Mouse (Mus musculus): ENCODE measurements around the gene Macf1.

DNA sequence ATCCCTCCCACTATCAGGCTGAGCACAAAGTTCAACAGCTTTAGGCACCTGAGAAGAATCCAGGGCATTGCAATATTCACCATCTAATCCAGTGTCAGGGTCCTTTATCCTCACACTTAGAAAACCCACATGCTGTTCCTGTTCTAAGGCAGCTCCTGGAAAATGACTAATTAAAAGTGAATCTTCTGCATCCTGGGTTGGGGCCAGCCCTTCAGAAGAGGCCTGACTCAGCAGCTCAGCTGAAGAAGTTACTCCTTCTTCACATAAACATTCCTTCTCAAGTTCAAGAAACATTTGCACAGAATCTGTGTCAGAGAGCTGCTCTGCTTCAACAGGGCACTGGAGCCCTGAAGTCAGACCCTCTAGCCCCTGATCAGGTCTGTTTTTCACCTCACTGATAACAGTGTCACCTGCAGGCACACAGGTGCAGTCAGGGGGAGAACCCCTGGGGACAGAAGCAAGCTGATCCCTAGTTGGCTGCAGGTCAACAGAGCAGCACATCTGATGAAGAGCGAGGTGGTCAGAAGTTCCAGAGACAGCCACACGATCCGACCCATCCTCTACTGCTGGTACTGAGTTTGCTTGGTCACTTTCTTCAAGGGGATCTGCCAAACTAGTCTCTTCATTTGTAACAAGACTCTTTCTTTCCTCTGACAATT lies 275.0 kb downstream of the Macf1 start:
- no peak for TF ChIP-seq MAX (IDR thresholded peaks at IDR 0.05)
- TF ChIP-seq USF1 (IDR thresholded peaks at IDR 0.05; ENCODE audit: low read depth), result no peak
- no peak for TF ChIP-seq CTCF (IDR thresholded peaks at IDR 0.05; ENCODE audit: control insufficient read depth, insufficient read depth, insufficient read length)
- no peak for TF ChIP-seq MYOD1 (IDR thresholded peaks at IDR 0.05; ENCODE audit: control insufficient read depth, insufficient read length, low read depth)
- no peak for TF ChIP-seq FOSL1 (IDR thresholded peaks at IDR 0.05; ENCODE audit: insufficient read depth, low read length, poor library complexity, severe bottlenecking)
